Mouse (Mus musculus) G1E (cell line): Measurements from ENCODE around the gene Csdc2.

Source experiments
- CTCF ChIP-seq: IDR thresholded peaks from 2 replicates; pipeline ENCODE4 v1.5.1; 2012; ENCODE audit warnings: low read depth, low read length, inconsistent platforms, mixed read lengths
- GATA1 ChIP-seq: IDR thresholded peaks from 2 replicates; pipeline ENCODE4 v1.6.1; 2012; ENCODE audit warnings: borderline replicate concordance, low read length, inconsistent platforms, mixed read lengths
- TAL1 ChIP-seq: conservative IDR thresholded peaks from 2 replicates; pipeline ENCODE4 v1.6.1; 2012; ENCODE audit warnings: low read depth, low read length, inconsistent platforms, mixed read lengths

DNA sequence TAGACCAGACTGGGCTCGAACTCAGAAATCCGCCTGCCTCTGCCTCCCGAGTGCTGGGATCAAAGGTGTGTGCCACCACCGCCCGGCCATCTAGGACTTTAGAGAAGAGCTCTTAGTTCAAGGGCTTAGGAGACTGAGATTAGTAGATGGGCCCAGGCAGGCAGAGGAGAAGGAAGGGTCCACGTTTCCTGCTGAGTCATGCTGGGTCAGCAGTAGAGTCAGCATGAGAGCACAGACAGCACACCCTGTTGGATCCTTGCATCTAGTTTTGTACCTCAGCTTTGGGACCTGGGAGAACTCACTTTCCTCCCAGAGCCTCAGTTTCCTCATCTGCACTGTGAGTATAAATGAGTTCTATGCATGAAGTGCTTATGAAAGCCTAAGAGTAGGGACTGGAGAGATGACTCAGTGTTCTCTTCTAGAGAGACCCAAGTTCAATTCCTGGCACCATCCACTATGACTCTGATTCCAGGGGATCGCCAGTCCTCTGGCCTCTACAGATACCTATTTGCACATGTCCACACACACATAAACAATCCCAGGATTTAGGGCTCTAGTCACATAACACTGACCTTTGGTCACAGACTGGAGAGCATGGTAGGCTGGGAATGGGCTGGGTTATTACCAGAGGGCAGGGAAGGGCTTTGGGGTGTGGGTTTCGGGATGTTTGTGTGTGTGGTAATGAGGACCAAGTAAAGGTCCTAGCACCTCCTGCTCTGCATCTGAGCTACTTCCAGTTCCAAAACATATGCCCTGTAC lies 44.6 kb upstream of the Csdc2 start:
- no peak for TF ChIP-seq CTCF
- no peak for TF ChIP-seq GATA1
- TF ChIP-seq TAL1, result no peak
